Mouse (Mus musculus): ENCODE data around the gene P4ha2.

The P4ha2 gene

GRCm38 (mm10) chr11:54100045-54100691 lies at the start of gene P4ha2:
Gene P4ha2 (plus strand): TSS chr11:54100095.
- no peak for DNase-seq

GRCm38 (mm10) chr11:54050205-54050604 lies 49.7 kb upstream of the P4ha2 start:
- no peak for DNase-seq

GRCm38 (mm10) chr11:54051161-54051560 lies 48.7 kb upstream of the P4ha2 start:
- no peak for DNase-seq

- DNase-seq, result no peak
These were observed 47.8 kb upstream of the P4ha2 start for GRCm38 (mm10) chr11:54052128-54052527.

- no peak for DNase-seq
These were observed 46.8 kb upstream of the P4ha2 start for GRCm38 (mm10) chr11:54053090-54053489.

- DNase-seq, result peak; percentile 71
These were observed 45.6 kb upstream of the P4ha2 start for GRCm38 (mm10) chr11:54054257-54054656.

- DNase-seq, result no peak
These were observed 43.8 kb upstream of the P4ha2 start for GRCm38 (mm10) chr11:54056132-54056531.

GRCm38 (mm10) chr11:54057428-54057827 lies 42.5 kb upstream of the P4ha2 start:
- DNase-seq, result no peak

- no peak for DNase-seq
These were observed 41.8 kb upstream of the P4ha2 start for GRCm38 (mm10) chr11:54058056-54058617.

- DNase-seq, result no peak
These were observed 41.3 kb upstream of the P4ha2 start for GRCm38 (mm10) chr11:54058643-54059042.

- DNase-seq, result no peak
These were observed 40.4 kb upstream of the P4ha2 start for GRCm38 (mm10) chr11:54059526-54059925.

GRCm38 (mm10) chr11:54060316-54060715 lies 39.6 kb upstream of the P4ha2 start:
- no peak for DNase-seq

- DNase-seq, result no peak
These were observed 37.7 kb upstream of the P4ha2 start for GRCm38 (mm10) chr11:54062086-54062752.

- peak; percentile 63 for DNase-seq
These were observed 37.0 kb upstream of the P4ha2 start for GRCm38 (mm10) chr11:54062753-54063471.

- DNase-seq, result no peak
These were observed 36.5 kb upstream of the P4ha2 start for GRCm38 (mm10) chr11:54063472-54063775.

- DNase-seq, result no peak
These were observed 35.4 kb upstream of the P4ha2 start for GRCm38 (mm10) chr11:54064412-54064978.

- peak; percentile 42 for DNase-seq
These were observed 34.6 kb upstream of the P4ha2 start for GRCm38 (mm10) chr11:54065106-54065914.

- DNase-seq, result no peak
These were observed 34.0 kb upstream of the P4ha2 start for GRCm38 (mm10) chr11:54065915-54066178.

- no peak for DNase-seq
These were observed 33.5 kb upstream of the P4ha2 start for GRCm38 (mm10) chr11:54066400-54066799.

GRCm38 (mm10) chr11:54067318-54067995 lies 32.4 kb upstream of the P4ha2 start:
- DNase-seq, result no peak

- DNase-seq, result no peak
These were observed 31.8 kb upstream of the P4ha2 start for GRCm38 (mm10) chr11:54067996-54068519.
